Mouse (Mus musculus) stomach, embryonic 16.5 days (tissue): Measurements from ENCODE around the gene Zdhhc23. TPM values are rescaled to one million over a fixed set of nuclear protein-coding genes. Genes with fewer than 3 reads are reported as not detected.

Experiments
- ATAC-seq: fragments of 200-750 bp; cut with Nextera tagmentation; 2 replicates; pipeline ENCODE4 v1.8.0; 2017; ENCODE audit warnings: moderate number of reproducible peaks, moderate TSS enrichment; ENCODE audit not compliant: insufficient read depth, low FRiP score
- H3K27ac ChIP-seq: fragments of 300-500 bp; sonication (generic); 2 replicates; pipeline ENCODE4 v1.5.1; 2014; ENCODE audit warnings: low read length
- H3K27me3 ChIP-seq: fragments of 300-500 bp; sonication (generic); 2 replicates; pipeline ENCODE4 v1.6.1; 2014; ENCODE audit warnings: low read length, control low read depth, mixed read lengths; ENCODE audit not compliant: control insufficient read depth, insufficient read depth
- H3K36me3 ChIP-seq: fragments of 300-500 bp; sonication (generic); 2 replicates; pipeline ENCODE4 v1.6.1; 2014; ENCODE audit warnings: low read length; ENCODE audit not compliant: control insufficient read depth, insufficient read depth
- H3K4me1 ChIP-seq: fragments of 300-500 bp; sonication (generic); 2 replicates; pipeline ENCODE4 v1.6.1; 2014; ENCODE audit warnings: low read length, control low read depth, mixed read lengths; ENCODE audit not compliant: control insufficient read depth, insufficient read depth
- H3K4me2 ChIP-seq: fragments of 300-500 bp; sonication (generic); 2 replicates; pipeline ENCODE4 v1.6.1; 2014; ENCODE audit warnings: low read depth, low read length, mixed read lengths
- H3K4me3 ChIP-seq: fragments of 300-500 bp; sonication (generic); replicated peaks from 2 replicates; pipeline ENCODE4 v1.5.1; 2014; ENCODE audit warnings: mild to moderate bottlenecking, low read length
- H3K9ac ChIP-seq: fragments of 300-500 bp; sonication (generic); 2 replicates; pipeline ENCODE4 v1.6.1; 2014; ENCODE audit warnings: low read length
- H3K9me3 ChIP-seq: fragments of 300-500 bp; sonication (generic); replicated peaks from 2 replicates; pipeline ENCODE4 v1.6.1; 2016; ENCODE audit warnings: low read length, control low read depth; ENCODE audit not compliant: control insufficient read depth
- WGBS: fragments of 180-500 bp; shearing (Covaris S2); extraction: QIAGEN DNeasy Blood & Tissue Kit; methylation state at CpG from one replicate; pipeline ENCODE4 v1.1.7; 2014; 5-methylcytosine and 5-hydroxymethylcytosine counted together
- polyA plus RNA-seq: library from polyadenylated mRNA; unstranded; fragments of >200 nt; fragmentation: Nextera tagmentation; extraction: Ambion mirVana; gene quantifications from 2 replicates; pipeline ENCODE4 v1.2.1, GENCODE M21; 2015

Zdhhc23 gene
- polyA plus RNA-seq, 1 experiment from 2014 or later, result 3.0 TPM

- ATAC-seq, result no peak
- Histone ChIP-seq H3K36me3 (no peaks in the 10 kb centered on the region), H3K4me1 (no peaks in the 10 kb centered on the region), H3K27ac (no peak overlapping the region), H3K4me3 (no peak overlapping the region), H3K4me2 (no peak overlapping the region), H3K9ac (no peak overlapping the region), H3K9me3 (no peaks in the 10 kb centered on the region), H3K27me3 (no peaks in the 10 kb centered on the region)
- 88% methylated on average over 11 of the region's 11 CpGs for WGBS
Observed at GRCm38 (mm10) chr16:43973147-43973546, 6.4 kb downstream of the Zdhhc23 start.

GRCm38 (mm10) chr16:43972391-43972790, 7.2 kb downstream of the Zdhhc23 start:
- H3K4me3 ChIP-seq, result no peak overlapping the region
- no peaks in the 10 kb centered on the region for H3K27me3 ChIP-seq
- H3K4me2 ChIP-seq, result no peak overlapping the region
- no peak for ATAC-seq
- H3K36me3 ChIP-seq, result no peaks in the 10 kb centered on the region
- H3K27ac ChIP-seq, result no peak overlapping the region
- H3K4me1 ChIP-seq, result no peaks in the 10 kb centered on the region
- no peaks in the 10 kb centered on the region for H3K9me3 ChIP-seq
- WGBS, result 93% methylated on average over 2 of the region's 2 CpGs
- no peak overlapping the region for H3K9ac ChIP-seq

GRCm38 (mm10) chr16:43971741-43972140, 7.8 kb downstream of the Zdhhc23 start:
- WGBS, result 69% methylated on average over 9 of the region's 9 CpGs
- Histone ChIP-seq H3K36me3 (no peaks in the 10 kb centered on the region), H3K4me3 (no peak overlapping the region), H3K4me2 (no peak overlapping the region), H3K27ac (no peak overlapping the region), H3K4me1 (no peaks in the 10 kb centered on the region), H3K9ac (no peak overlapping the region), H3K9me3 (no peaks in the 10 kb centered on the region), H3K27me3 (no peaks in the 10 kb centered on the region)
- peak; percentile 75; the same call in 1 of the 2 replicates for ATAC-seq

GRCm38 (mm10) chr16:43971189-43971588, 8.4 kb downstream of the Zdhhc23 start:
- no peak for ATAC-seq
- WGBS, result 95% methylated on average over 11 of the region's 11 CpGs
- Histone ChIP-seq H3K4me2 (no peak overlapping the region), H3K9ac (no peak overlapping the region), H3K27me3 (no peaks in the 10 kb centered on the region), H3K9me3 (no peaks in the 10 kb centered on the region), H3K27ac (no peak overlapping the region), H3K4me3 (no peak overlapping the region), H3K4me1 (no peaks in the 10 kb centered on the region), H3K36me3 (no peaks in the 10 kb centered on the region)

- Histone ChIP-seq H3K9me3 (no peaks in the 10 kb centered on the region), H3K4me1 (no peaks in the 10 kb centered on the region), H3K36me3 (no peaks in the 10 kb centered on the region), H3K4me3 (no peak overlapping the region), H3K27me3 (no peaks in the 10 kb centered on the region), H3K4me2 (no peak overlapping the region), H3K27ac (no peak overlapping the region), H3K9ac (no peak overlapping the region)
- no peak for ATAC-seq
- 83% methylated on average over 3 of the region's 3 CpGs for WGBS
Observed at GRCm38 (mm10) chr16:43970426-43970825, 9.2 kb downstream of the Zdhhc23 start.

- Histone ChIP-seq H3K4me2 (no peak overlapping the region), H3K4me3 (no peak overlapping the region), H3K4me1 (no peaks in the 10 kb centered on the region), H3K27me3 (no peaks in the 10 kb centered on the region), H3K9ac (no peak overlapping the region), H3K36me3 (no peaks in the 10 kb centered on the region), H3K27ac (no peak overlapping the region), H3K9me3 (no peaks in the 10 kb centered on the region)
- ATAC-seq, result no peak
- 87% methylated on average over 13 of the region's 13 CpGs for WGBS
Observed at GRCm38 (mm10) chr16:43965781-43966389, 13.7 kb downstream of the Zdhhc23 start.

- Histone ChIP-seq H3K27ac (no peak overlapping the region), H3K36me3 (no peaks in the 10 kb centered on the region), H3K9ac (no peak overlapping the region), H3K4me3 (no peak overlapping the region), H3K4me1 (no peaks in the 10 kb centered on the region), H3K9me3 (no peaks in the 10 kb centered on the region), H3K27me3 (no peaks in the 10 kb centered on the region), H3K4me2 (no peak overlapping the region)
- 81% methylated on average over 3 of the region's 3 CpGs for WGBS
- ATAC-seq, result no peak
Observed at GRCm38 (mm10) chr16:43963780-43964179, 15.8 kb downstream of the Zdhhc23 start.

GRCm38 (mm10) chr16:43963291-43963690, 16.3 kb downstream of the Zdhhc23 start:
- no peaks in the 10 kb centered on the region for H3K36me3 ChIP-seq
- H3K4me2 ChIP-seq, result no peak overlapping the region
- no peaks in the 10 kb centered on the region for H3K27me3 ChIP-seq
- WGBS, result 92% methylated on average over 9 of the region's 9 CpGs
- no peak for ATAC-seq
- no peaks in the 10 kb centered on the region for H3K4me1 ChIP-seq
- no peaks in the 10 kb centered on the region for H3K9me3 ChIP-seq
- H3K9ac ChIP-seq, result no peak overlapping the region
- no peak overlapping the region for H3K4me3 ChIP-seq
- H3K27ac ChIP-seq, result no peak overlapping the region

GRCm38 (mm10) chr16:43958038-43958437, 21.6 kb downstream of the Zdhhc23 start:
- H3K9ac ChIP-seq, result no peak overlapping the region
- no peak overlapping the region for H3K27ac ChIP-seq
- no peaks in the 10 kb centered on the region for H3K27me3 ChIP-seq
- H3K36me3 ChIP-seq, result no peaks in the 10 kb centered on the region
- no peaks in the 10 kb centered on the region for H3K9me3 ChIP-seq
- whole genome bisulfite sequencing, result 89% methylated on average over 4 of the region's 4 CpGs
- no peak overlapping the region for H3K4me2 ChIP-seq
- ATAC-seq, result no peak
- H3K4me3 ChIP-seq, result no peak overlapping the region
- 0 out of 2 replicates have a peak, but pooled peaks cover 4% of the 10 kb centered on the region for H3K4me1 ChIP-seq
